8 mouse cellular contexts compared by ENCODE assay signal in the genomic region with DNA sequence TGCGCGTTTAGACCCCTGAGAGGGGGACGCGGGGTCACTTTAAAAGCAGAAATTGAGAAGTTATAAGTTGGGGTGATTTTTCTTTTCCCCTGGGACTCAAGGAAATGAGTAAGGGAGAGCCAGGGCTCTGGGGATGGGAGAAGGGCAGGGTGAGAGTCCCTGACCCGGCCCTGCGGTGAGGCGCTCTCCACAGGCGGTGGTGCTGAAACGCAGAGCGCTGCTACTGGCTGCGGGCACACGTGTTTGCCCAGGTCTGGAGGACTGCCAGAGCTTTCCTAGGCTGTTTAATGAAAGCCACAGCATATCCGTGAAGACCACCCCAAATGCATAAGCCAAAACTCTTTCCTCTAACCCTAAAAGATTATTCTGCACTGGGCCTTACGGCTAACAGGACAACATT. TPM values are rescaled to one million over a fixed set of nuclear protein-coding genes. Genes with fewer than 3 reads are reported as not detected.
DNase-seq lines count a peak whose midpoint lies in the region; ATAC-seq and TF ChIP-seq lines count a peak whose summit lies in the region.

No protein-coding gene starts in this region.

- TF ChIP-seq CTCF in G1E (IDR thresholded peaks at IDR 0.05; ENCODE audit: low read depth, low read length), result no peak

- H3K4me3 ChIP-seq in G1E (ENCODE audit: low read depth, low read length), result no peak overlapping the region
- peak overlapping the region; percentile 60 for H3K4me3 ChIP-seq in forebrain, embryonic 13.5 days

- H3K9me3 ChIP-seq in G1E (replicated peaks), result peaks cover 10% of the 10 kb centered on the region
- H3K9me3 ChIP-seq in forebrain, embryonic 13.5 days (replicated peaks), result no peaks in the 10 kb centered on the region

- peaks cover 11% of the 10 kb centered on the region for H3K4me1 ChIP-seq in G1E (ENCODE audit: insufficient read depth, low read depth, low read length)
- peaks cover 19% of the 10 kb centered on the region for H3K4me1 ChIP-seq in forebrain, embryonic 13.5 days

- no peaks in the 10 kb centered on the region for H3K36me3 ChIP-seq in G1E (replicated peaks)
- H3K36me3 ChIP-seq in forebrain, embryonic 13.5 days (ENCODE audit: poor library complexity, severe bottlenecking), result no peaks in the 10 kb centered on the region

- H3K4me2 ChIP-seq in forebrain, embryonic 13.5 days, result peak overlapping the region; percentile 78

- 5% methylated on average over 14 of the region's 14 CpGs for WGBS in forebrain, embryonic 13.5 days

- intact Hi-C loops in heart, postnatal 25 days (cut with DNase I), result no loop called here

- H3K9ac ChIP-seq in forebrain, embryonic 13.5 days, result peak overlapping the region; percentile 72

- peaks cover 16% of the 10 kb centered on the region for H3K27me3 ChIP-seq in G1E (ENCODE audit: insufficient read depth, low read length)
- H3K27me3 ChIP-seq in forebrain, embryonic 13.5 days, result peaks cover 40% of the 10 kb centered on the region

- H3K27ac ChIP-seq in forebrain, embryonic 13.5 days, result no peak overlapping the region

- DNase-seq in G1E (ENCODE audit: low spot score), result peak; percentile 40
- peak; percentile 5 for DNase-seq in heart, postnatal 25 days (ENCODE audit: low spot score)
- DNase-seq in kidney, postnatal 36 days, result peak; percentile 61 to 87
- peak; percentile 48 for DNase-seq in lung, postnatal 25 days (ENCODE audit: low spot score)
- DNase-seq in right cerebral cortex, postnatal 10 days (ENCODE audit: low spot score in 2 of 2), result peak; percentile 59 to 67
- no peak for DNase-seq in natural killer cell, adult 2 months (ENCODE audit: low spot score in 2 of 2)

- no peak for ATAC-seq in G1E (ENCODE audit: extremely low read depth, insufficient number of reproducible peaks, low FRiP score, poor library complexity, severe bottlenecking)
- 0 out of 2 replicates have a peak, but pooled peaks have one; percentile 28 for ATAC-seq in cerebellum, adult (ENCODE audit: insufficient number of reproducible peaks, low FRiP score, low TSS enrichment)
- peak; percentile 43; the same call in 1 of the 2 replicates for ATAC-seq in forebrain, embryonic 13.5 days

RNA-seq across cellular contexts. Expression of a gene that starts 1.4 kb away (rescaled TPM):
- total RNA-seq in G1E (2014; fragmentation: Nextera tagmentation) (not detected in 2 replicates), G1E (2017) (0.22 TPM in 1 of 2 replicates, not detected in the other)
- not detected in 2 replicates for polyA plus RNA-seq in G1E (2012)
- polyA plus RNA-seq in forebrain, embryonic 13.5 days (2015; fragmentation: Nextera tagmentation; extraction: Ambion mirVana), result 38.8 and 41.9 TPM in 2 replicates
- total RNA-seq in heart, postnatal 25 days (2021), result under 1 TPM; 0.31 to 0.47 TPM

RNA-seq across cellular contexts. Expression of a gene that starts 53.8 kb away (rescaled TPM):
- 150 and 156 TPM in 2 replicates for total RNA-seq in G1E (2014; fragmentation: Nextera tagmentation)
- 36.1 and 37.6 TPM in 2 replicates for total RNA-seq in G1E (2017)
- polyA plus RNA-seq in G1E (2012), result 10.0 and 14.2 TPM in 2 replicates
- polyA plus RNA-seq in forebrain, embryonic 13.5 days (2015; fragmentation: Nextera tagmentation; extraction: Ambion mirVana), result 32.2 and 34.2 TPM in 2 replicates
- 10 to 100 TPM; 36.0 to 43.6 TPM for total RNA-seq in heart, postnatal 25 days (2021)

Comparison
In these comparisons a context has a peak if more than half of its experiments do, and no peak if none do; other contexts are left out.
1. DNase-seq: peak in G1E (single experiment), heart, postnatal 25 days (single experiment), kidney, postnatal 36 days (2 of 2), lung, postnatal 25 days (single experiment) and right cerebral cortex, postnatal 10 days (2 of 2); none in natural killer cell, adult 2 months (0 of 2).